Mouse (Mus musculus) liver, adult 2 months (tissue): ENCODE results near the gene Actr8. TPM values are rescaled to one million over a fixed set of nuclear protein-coding genes. Genes with fewer than 3 reads are reported as not detected.
A peak's percentile ranks its signal among the peaks of the same experiment; 100 is the strongest.

Experiments
- DNase-seq: peaks from one replicate; pipeline ENCODE4 v3.0.0-alpha.2; 2011; ENCODE audit warnings: low read depth, low spot score; ENCODE audit errors: extremely low read depth
- H3K27ac ChIP-seq: fragments of 200-500 bp; replicated peaks from 2 replicates; pipeline ENCODE4 v1.5.1; 2012; ENCODE audit warnings: low read depth, mild to moderate bottlenecking, control low read depth, inconsistent platforms, low read length; ENCODE audit not compliant: insufficient read depth
- H3K27me3 ChIP-seq: fragments of 200-500 bp; 2 replicates; pipeline ENCODE4 v1.6.1; 2012; ENCODE audit warnings: mild to moderate bottlenecking, moderate library complexity, low read length, inconsistent platforms; ENCODE audit not compliant: control insufficient read depth, insufficient read depth
- H3K36me3 ChIP-seq: fragments of 200-500 bp; 2 replicates; pipeline ENCODE4 v1.6.1; 2012; ENCODE audit warnings: low read length, inconsistent platforms; ENCODE audit not compliant: control insufficient read depth, insufficient read depth
- H3K4me1 ChIP-seq: fragments of 200-500 bp; 2 replicates; pipeline ENCODE4 v1.6.1; 2011; ENCODE audit warnings: low read length; ENCODE audit not compliant: control insufficient read depth, insufficient read depth
- H3K4me3 ChIP-seq: fragments of 200-500 bp; 2 replicates; pipeline ENCODE4 v1.5.1; 2011; ENCODE audit warnings: low read depth, mild to moderate bottlenecking, control low read depth, low read length, moderate library complexity; ENCODE audit not compliant: insufficient read depth
- H3K79me2 ChIP-seq: fragments of 200-500 bp; 2 replicates; pipeline ENCODE4 v1.6.1; 2012; ENCODE audit warnings: inconsistent platforms, mild to moderate bottlenecking, low read length, moderate library complexity; ENCODE audit not compliant: control insufficient read depth, insufficient read depth
- H3K9ac ChIP-seq: fragments of 200-500 bp; 2 replicates; pipeline ENCODE4 v1.6.1; 2012; ENCODE audit warnings: low read depth, mild to moderate bottlenecking, control low read depth, inconsistent platforms, low read length
- CTCF ChIP-seq: fragments of 200-500 bp; IDR thresholded peaks from 2 replicates; pipeline ENCODE4 v1.5.1; 2011; ENCODE audit warnings: low read depth, low read length, control low read depth
- POLR2A ChIP-seq: fragments of 200-500 bp; IDR thresholded peaks from 2 replicates; pipeline ENCODE4 v1.6.1; 2011; ENCODE audit warnings: low read length, control low read depth; ENCODE audit not compliant: insufficient read depth; ENCODE audit errors: extremely low read depth
- WGBS: fragments of 180-500 bp; shearing (Covaris S2); methylation state at CpG from one replicate; pipeline ENCODE4 v1.1.7; 2018; 5-methylcytosine and 5-hydroxymethylcytosine counted together
- polyA plus RNA-seq: library from polyadenylated mRNA; depleted of rRNA; stranded (reverse); fragments of >200 nt; gene quantifications from 2 replicates; pipeline ENCODE4 v1.2.3, GENCODE M21; 2012
- total RNA-seq: library from RNA; depleted of rRNA; stranded (reverse); fragments of >200 nt; gene quantifications from 2 replicates; pipeline ENCODE4 v1.2.3, GENCODE M21; 2014

The Actr8 gene
- total and polyA plus RNA-seq, 2 experiments = 11.3 to 35.6 TPM

DNA sequence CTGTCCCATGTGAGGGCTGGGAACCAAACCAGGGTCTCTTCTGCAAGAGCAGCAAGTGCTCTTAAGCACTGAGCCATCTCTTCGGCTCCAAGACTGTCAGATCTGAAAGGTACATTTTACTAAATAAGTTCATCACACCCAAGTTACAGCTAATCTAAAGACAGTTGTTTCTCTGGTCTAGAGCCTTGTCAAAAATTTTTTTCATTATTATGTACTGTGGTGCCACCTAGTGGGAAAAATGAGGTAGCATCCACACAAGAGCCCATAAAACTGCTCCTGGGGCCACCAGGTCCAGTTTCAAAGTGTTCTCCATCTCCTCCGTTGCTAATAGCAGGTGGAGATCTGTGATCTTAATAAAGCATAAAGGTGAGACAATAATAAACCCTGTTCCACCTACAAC is 37.3 kb upstream of the Actr8 start:
- no peak overlapping the region for H3K9ac ChIP-seq
- no peaks in the 10 kb centered on the region for H3K79me2 ChIP-seq
- peaks cover 3% of the 10 kb centered on the region; the same call in 1 of the 2 replicates for H3K27me3 ChIP-seq
- no peak overlapping the region for H3K27ac ChIP-seq
- no peak overlapping the region for H3K4me3 ChIP-seq
- WGBS = 10% methylated on average over 2 of the region's 2 CpGs
- peak; percentile 43 for DNase-seq
- TF ChIP-seq CTCF = no peak
- TF ChIP-seq POLR2A = no peak
- H3K36me3 ChIP-seq = no peaks in the 10 kb centered on the region
- no peaks in the 10 kb centered on the region for H3K4me1 ChIP-seq

DNA sequence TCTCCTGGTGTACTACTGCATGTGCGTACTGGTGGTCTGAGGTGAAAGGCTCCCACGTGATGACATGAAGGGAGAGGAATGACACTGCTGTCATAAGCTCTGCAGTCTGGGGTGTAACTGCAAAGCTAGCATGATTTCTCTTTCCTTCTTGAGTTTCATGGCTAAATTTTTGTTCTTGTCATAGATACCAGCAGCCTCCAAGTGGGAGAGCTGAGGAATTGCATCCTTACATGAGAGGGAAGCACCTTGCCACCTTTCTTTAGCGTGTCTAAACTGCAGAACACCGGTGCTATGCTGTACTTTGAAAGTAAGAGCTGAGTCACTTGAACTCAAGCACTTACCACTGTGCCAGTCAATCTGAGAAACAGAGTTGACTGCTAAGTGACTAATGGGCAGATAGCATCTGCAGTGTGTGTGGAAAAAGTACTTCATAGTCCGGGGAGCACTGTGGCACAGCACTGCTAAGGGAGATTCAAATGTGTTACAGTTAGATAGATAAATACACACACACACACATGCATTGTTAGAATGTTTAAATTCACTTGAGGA is 31.3 kb upstream of the Actr8 start:
- H3K36me3 ChIP-seq = no peaks in the 10 kb centered on the region
- H3K27me3 ChIP-seq = peaks cover 6% of the 10 kb centered on the region; the same call in 1 of the 2 replicates
- no peak for DNase-seq
- H3K27ac ChIP-seq = no peak overlapping the region
- H3K9ac ChIP-seq = no peak overlapping the region
- TF ChIP-seq POLR2A (no peak), CTCF (no peak)
- no peak overlapping the region for H3K4me3 ChIP-seq
- no peaks in the 10 kb centered on the region for H3K4me1 ChIP-seq
- no peaks in the 10 kb centered on the region for H3K79me2 ChIP-seq
- WGBS = 80% methylated on average over 5 of the region's 5 CpGs

DNA sequence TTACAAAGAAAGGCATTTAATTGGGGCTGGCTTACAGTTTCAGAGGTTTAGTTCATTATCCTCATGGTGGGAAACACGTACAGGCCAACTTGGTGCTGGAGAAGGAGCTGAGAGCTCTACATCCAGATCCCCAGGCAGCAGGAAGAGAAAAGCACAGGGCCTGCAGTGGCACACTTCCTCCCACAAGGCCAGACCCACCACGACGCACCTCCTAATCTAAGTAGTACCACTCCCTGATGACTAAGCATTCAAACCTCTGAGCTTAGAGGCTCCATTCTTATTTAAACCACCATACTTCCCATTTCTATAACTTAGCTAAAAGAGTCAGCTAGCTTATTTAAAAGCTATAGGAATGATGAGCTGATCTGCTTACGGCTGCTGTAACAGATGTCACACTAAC is 27.3 kb upstream of the Actr8 start:
- Histone ChIP-seq H3K27me3 (0 out of 2 replicates have a peak, but pooled peaks cover 3% of the 10 kb centered on the region), H3K9ac (no peak overlapping the region), H3K79me2 (no peaks in the 10 kb centered on the region), H3K4me3 (no peak overlapping the region), H3K27ac (no peak overlapping the region), H3K36me3 (no peaks in the 10 kb centered on the region), H3K4me1 (no peaks in the 10 kb centered on the region)
- TF ChIP-seq POLR2A = no peak
- no peak for TF ChIP-seq CTCF
- DNase-seq = no peak
- WGBS = 82% methylated on average over 4 of the region's 4 CpGs

DNA sequence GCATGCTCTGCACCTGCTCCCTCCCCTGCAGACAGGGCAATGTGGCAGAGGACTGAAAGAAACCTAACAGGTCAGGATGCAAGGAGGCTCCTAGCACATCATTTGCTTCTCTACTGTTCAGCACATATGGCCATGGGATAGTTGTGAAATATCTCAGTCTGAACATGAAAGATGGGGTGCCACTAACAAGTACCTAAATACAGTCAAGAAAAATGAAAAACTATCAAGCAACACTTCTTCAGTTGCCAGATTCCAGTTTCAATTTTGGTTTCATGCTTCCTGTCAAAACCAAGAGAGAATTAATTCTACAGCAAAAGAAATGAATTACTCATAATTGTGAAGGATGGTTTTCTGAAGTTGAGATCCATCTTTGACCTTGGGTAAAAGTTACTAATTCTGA is 20.7 kb upstream of the Actr8 start:
- H3K4me1 ChIP-seq = no peaks in the 10 kb centered on the region
- no peak for DNase-seq

DNA sequence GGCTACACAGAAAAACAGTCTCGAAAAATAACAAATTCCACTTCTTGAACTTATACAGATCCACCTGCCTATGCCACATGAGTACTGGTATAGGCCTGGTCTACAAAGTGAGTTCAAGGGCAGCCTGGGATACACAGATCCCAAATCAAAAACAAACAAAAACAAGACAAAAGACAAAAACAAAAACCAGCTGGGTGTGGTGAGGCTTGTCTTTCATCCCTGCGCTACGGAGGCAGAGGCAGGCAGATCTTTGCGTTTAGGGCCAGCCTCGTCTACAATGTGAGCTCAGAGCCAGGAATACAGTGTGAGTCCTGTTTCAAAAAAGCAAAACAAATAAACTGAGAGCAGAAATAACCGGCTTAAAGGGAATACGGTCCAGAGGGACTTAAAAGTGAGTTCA is 10.5 kb upstream of the Actr8 start:
- H3K79me2 ChIP-seq = peaks cover 9% of the 10 kb centered on the region; the same call in 1 of the 2 replicates
- H3K4me1 ChIP-seq = peaks cover 12% of the 10 kb centered on the region
- WGBS = 43% methylated on average over 7 of the region's 7 CpGs
- no peaks in the 10 kb centered on the region for H3K27me3 ChIP-seq
- peaks cover 24% of the 10 kb centered on the region for H3K36me3 ChIP-seq
- no peak for TF ChIP-seq POLR2A
- no peak for TF ChIP-seq CTCF
- peak overlapping the region; percentile 68 for H3K27ac ChIP-seq
- peak overlapping the region; percentile 72 for H3K9ac ChIP-seq
- peak overlapping the region; percentile 57 for H3K4me3 ChIP-seq
- DNase-seq = no peak

More for the DNA sequence above, 20.7 kb upstream of the Actr8 start:
- no peaks in the 10 kb centered on the region for H3K36me3 ChIP-seq
- H3K4me3 ChIP-seq = no peak overlapping the region
- TF ChIP-seq POLR2A (no peak), CTCF (no peak)
- H3K9ac ChIP-seq = no peak overlapping the region
- no peaks in the 10 kb centered on the region for H3K79me2 ChIP-seq
- H3K27ac ChIP-seq = no peak overlapping the region
- no peaks in the 10 kb centered on the region for H3K27me3 ChIP-seq

DNA sequence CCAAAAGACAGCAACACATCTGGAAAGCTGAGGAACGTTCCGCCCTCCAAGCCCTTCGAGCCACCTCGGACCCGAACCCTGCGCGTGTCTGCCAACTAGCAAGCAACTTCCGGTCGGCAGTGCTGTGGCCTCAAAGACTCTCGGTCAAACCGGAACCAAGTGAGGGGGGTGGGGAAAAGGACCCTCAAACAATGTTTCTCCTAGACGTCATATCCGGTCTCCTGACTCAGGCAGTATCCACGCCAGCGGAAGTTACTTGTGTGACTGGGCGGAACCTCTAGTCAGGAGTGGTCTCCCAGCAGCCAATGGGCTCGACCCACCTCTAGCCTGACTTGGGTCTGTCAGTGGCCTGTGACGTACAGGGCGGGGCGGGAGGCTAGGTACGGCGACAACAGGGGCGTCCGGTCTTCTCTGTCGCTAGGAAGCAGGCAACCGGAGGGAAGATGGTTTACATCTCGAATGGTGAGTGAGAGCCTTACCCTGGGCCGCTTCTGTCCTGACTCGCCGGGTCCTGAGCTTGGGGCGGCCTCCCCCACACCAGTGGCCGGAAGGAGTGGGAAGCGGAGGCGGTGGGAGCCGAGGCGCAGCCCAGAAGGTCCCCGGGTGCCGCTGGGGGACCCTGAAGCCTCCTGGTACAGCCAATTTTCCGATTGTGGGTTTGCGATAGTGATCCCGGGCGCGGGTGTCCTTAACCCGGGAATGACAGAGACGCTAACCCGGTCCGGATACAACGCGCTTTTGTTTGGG is 9.9 kb upstream of the Actr8 start, which contains the start of gene Selenok:
Gene Selenok (plus strand): TSS at position 234 of the 747 bp plus-strand sequence.
- Histone ChIP-seq H3K79me2 (peaks cover 9% of the 10 kb centered on the region; the same call in 1 of the 2 replicates), H3K4me1 (peaks cover 12% of the 10 kb centered on the region), H3K27me3 (no peaks in the 10 kb centered on the region), H3K9ac (peak within 1 kb of the TSS; percentile 92), H3K27ac (peak within 1 kb of the TSS; percentile 90), H3K36me3 (peaks cover 30% of the 10 kb centered on the region), H3K4me3 (peak within 1 kb of the TSS; percentile 88)
- peak; percentile 97 for DNase-seq
- TF ChIP-seq CTCF (no peak), POLR2A (peak; percentile 85; the same call in 1 of the 2 replicates)
- WGBS = under 1% methylated on average over 49 of the region's 49 CpGs
